Mouse (Mus musculus) MEL (cell line): ENCODE data around the gene Snx15.
A peak's percentile ranks its signal among the peaks of the same experiment; 100 is the strongest.

Source experiments
- CTCF ChIP-seq, 3 experiments: IDR thresholded peaks in 2 of 3; conservative IDR thresholded peaks in 1 of 3; 2 replicates each; pipeline ENCODE4 v1.5.1; 2011 to 2012; ENCODE audit warnings: low read length in 3 of 3, low read depth in 2 of 3, mild to moderate bottlenecking in 2 of 3, improper control_type of control experiment in 1 of 3, inconsistent platforms in 1 of 3, mixed read lengths in 1 of 3, moderate library complexity in 1 of 3; ENCODE audit not compliant: control insufficient read depth in 1 of 3, insufficient read depth in 1 of 3, poor library complexity in 1 of 3, severe bottlenecking in 1 of 3
- EP300 ChIP-seq, 2 experiments: IDR thresholded peaks; 2 replicates each; pipeline ENCODE4 v1.6.1; 2011; ENCODE audit warnings: improper control_type of control experiment in 2 of 2, low read length in 2 of 2, low read depth in 1 of 2, mild to moderate bottlenecking in 1 of 2
- POLR2A ChIP-seq, 2 experiments: IDR thresholded peaks; 2 replicates each; pipeline ENCODE4 v1.6.1; 2011 to 2012; ENCODE audit warnings: low read length in 2 of 2, mild to moderate bottlenecking in 2 of 2, control low read depth in 1 of 2, improper control_type of control experiment in 1 of 2, low read depth in 1 of 2, moderate library complexity in 1 of 2; ENCODE audit not compliant: control insufficient read depth in 1 of 2, insufficient read depth in 1 of 2, poor library complexity in 1 of 2
- UBTF ChIP-seq: IDR thresholded peaks from 2 replicates; pipeline ENCODE4 v1.6.1; 2012; ENCODE audit warnings: low read depth, mild to moderate bottlenecking, inconsistent platforms, low read length, improper control_type of control experiment, moderate library complexity, borderline replicate concordance; ENCODE audit not compliant: insufficient read depth
- USF1 ChIP-seq: IDR thresholded peaks from 2 replicates; pipeline ENCODE4 v1.6.1; 2014; ENCODE audit warnings: low read depth, mild to moderate bottlenecking, inconsistent platforms, low read length, improper control_type of control experiment, moderate library complexity

DNA sequence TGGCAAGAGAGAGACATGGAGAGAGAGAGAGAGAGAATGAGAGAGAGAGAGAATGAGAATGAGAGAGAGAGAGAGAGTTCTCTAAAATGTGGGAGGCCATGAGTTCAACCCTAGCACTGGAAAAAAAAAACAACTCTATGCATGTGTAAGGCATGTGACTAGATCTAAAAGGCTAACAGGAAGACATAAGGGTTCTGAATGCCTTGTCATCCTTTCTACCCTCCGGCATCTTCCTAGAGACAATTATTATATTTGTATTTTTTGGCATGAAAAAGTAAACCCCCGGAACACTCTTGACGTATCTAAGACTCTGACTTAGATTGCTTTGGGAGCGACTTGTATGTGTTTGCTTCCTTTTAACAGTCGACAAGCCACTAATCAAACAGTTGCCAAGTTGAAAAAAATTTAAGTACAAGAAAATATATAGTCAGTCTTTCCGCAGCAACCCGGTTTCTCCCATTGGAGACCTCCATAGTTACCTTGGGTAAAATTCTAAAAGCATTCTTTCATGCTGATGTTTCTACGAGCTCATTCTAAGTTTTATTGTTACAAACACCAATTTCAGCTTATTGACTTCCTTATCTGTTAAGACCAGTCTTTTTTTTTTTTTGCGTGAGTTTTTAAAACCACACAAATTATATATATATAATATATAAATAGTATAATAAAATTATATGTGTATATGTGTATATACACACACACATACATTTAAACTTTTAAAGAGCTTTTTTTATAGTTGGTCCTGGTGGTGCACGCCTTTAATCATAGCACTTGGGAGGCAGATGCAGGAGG lies 1.1 kb downstream of the Snx15 start:
- no peak for TF ChIP-seq EP300 (IDR thresholded peaks at IDR 0.05; ENCODE audit: low read depth in 1 of 2, low read length in 2 of 2)
- TF ChIP-seq UBTF: no peak
- TF ChIP-seq POLR2A (IDR thresholded peaks at IDR 0.05; ENCODE audit: control insufficient read depth in 1 of 2, insufficient read depth in 1 of 2, low read depth in 1 of 2, low read length in 2 of 2, poor library complexity in 1 of 2): no peak
- no peak for TF ChIP-seq CTCF (IDR thresholded peaks at IDR 0.05 in 2 of 3, conservative IDR thresholded peaks at IDR 0.05 in 1 of 3; ENCODE audit: control insufficient read depth in 1 of 3, insufficient read depth in 1 of 3, low read depth in 2 of 3, low read length in 3 of 3, poor library complexity in 1 of 3, severe bottlenecking in 1 of 3)
- TF ChIP-seq USF1: peak; percentile 68
